Mouse (Mus musculus): ENCODE measurements around the gene H2al1n. TPM values are rescaled to one million over a fixed set of nuclear protein-coding genes. Genes with fewer than 3 reads are reported as not detected.
A peak's percentile ranks its signal among the peaks of the same experiment; 100 is the strongest.
"Not testable (repeated sequence)": the region's sequence is repeated elsewhere in the genome, so short reads cannot be mapped to it uniquely, and the experiment has no call there.

H2al1n gene
- total RNA-seq (2021), result not detected
- long read RNA-seq, experiment 1, result 0 reads
- long read RNA-seq, experiment 2, result 0 reads

GRCm38 (mm10) chrX:14210848-14211247 is at the start of gene H2al1n:
Gene H2al1n, plus strand, starts transcription at chrX:14211148.
- not testable (repeated sequence) for DNase-seq (ENCODE audit: low spot score in 2 of 2)

- no peak for DNase-seq (ENCODE audit: low spot score in 2 of 2)
Measured at GRCm38 (mm10) chrX:14199284-14199683, 11.7 kb upstream of the H2al1n start.

GRCm38 (mm10) chrX:14206112-14206875 is 4.7 kb upstream of the H2al1n start:
- peak in 1 of 2 experiments; percentile 2 for DNase-seq (ENCODE audit: low spot score in 2 of 2)

GRCm38 (mm10) chrX:14229218-14229617 is 18.3 kb downstream of the H2al1n start:
- DNase-seq (ENCODE audit: low spot score in 2 of 2), result no peak

DNA sequence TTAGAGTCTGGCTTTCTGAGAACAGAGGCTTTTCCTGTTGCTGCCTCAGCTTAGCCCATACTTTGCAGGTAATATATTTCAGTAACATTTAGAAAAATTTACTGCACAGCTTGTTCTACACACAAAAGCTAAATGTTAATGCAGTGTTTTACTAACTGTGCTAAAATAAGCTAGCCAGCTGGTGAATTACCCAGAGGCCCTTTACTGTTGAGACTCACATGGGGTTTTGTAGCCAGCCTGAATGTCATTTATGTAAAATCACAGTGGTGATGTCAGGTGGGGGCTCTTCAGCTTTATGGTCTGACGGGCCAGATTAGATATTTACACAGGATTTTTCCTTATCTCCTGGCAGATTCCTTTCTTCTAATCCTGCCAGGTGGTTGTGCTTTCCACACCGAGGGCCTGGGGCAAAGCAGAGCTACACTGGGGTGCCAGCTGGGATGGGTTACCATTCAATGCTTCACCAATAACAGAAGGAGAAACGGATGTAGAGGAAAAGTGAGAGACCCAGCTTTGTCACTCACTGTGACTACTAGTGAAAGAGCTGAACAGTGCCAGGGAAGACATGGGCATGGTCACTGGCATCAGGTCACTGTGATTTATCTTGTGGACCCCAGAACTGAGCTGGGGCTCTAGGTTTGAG is 48.8 kb downstream of the H2al1n start:
- DNase-seq (ENCODE audit: low spot score in 2 of 2), result no peak

Data from left cerebral cortex, adult 18-20 months (tissue).